Comparison of ENCODE assay signal across 15 mouse cellular contexts in genomic region chr6:38257506-38257905, GRCm38 (mm10).
"Had no signal": no experiment of that assay in that cellular context is flagged by ENCODE, and none has a peak within 500 bp of the region (broad histone marks: within the 10 kb centered on the region; RNA-seq: fewer than 3 reads in every experiment).

No protein-coding gene starts in this region.

- DNase-seq: lung, postnatal 14 days; right cerebral cortex, postnatal 14 days; thymus, adult 2 months; thymus, postnatal 25 days had no signal

- H3K9me3 ChIP-seq: hindbrain, embryonic 12.5 days; limb, embryonic 15.5 days; liver, embryonic 15.5 days; lung, embryonic 15.5 days; stomach, embryonic 15.5 days had no signal

- H3K9ac ChIP-seq: hindbrain, embryonic 12.5 days; limb, embryonic 15.5 days; liver, embryonic 15.5 days; lung, embryonic 15.5 days; stomach, embryonic 15.5 days had no signal

- ATAC-seq: hindbrain, embryonic 16.5 days; midbrain, embryonic 16.5 days had no signal

- H3K4me2 ChIP-seq: hindbrain, embryonic 12.5 days; limb, embryonic 15.5 days; liver, embryonic 15.5 days; lung, embryonic 15.5 days; midbrain, embryonic 11.5 days; stomach, embryonic 15.5 days had no signal

- H3K27me3 ChIP-seq: hindbrain, embryonic 12.5 days; limb, embryonic 15.5 days; lung, embryonic 15.5 days; stomach, embryonic 15.5 days had no signal

- H3K4me3 ChIP-seq: hindbrain, embryonic 12.5 days; layer of hippocampus, adult 2 months; limb, embryonic 15.5 days; liver, embryonic 15.5 days; lung, embryonic 15.5 days; megakaryocyte, embryonic 14.5 days; stomach, embryonic 15.5 days had no signal

- H3K36me3 ChIP-seq: hindbrain, embryonic 12.5 days; limb, embryonic 15.5 days; liver, embryonic 15.5 days; lung, embryonic 15.5 days; stomach, embryonic 15.5 days had no signal

- H3K27ac ChIP-seq: hindbrain, embryonic 12.5 days; limb, embryonic 15.5 days; liver, embryonic 15.5 days; lung, embryonic 15.5 days; macrophage; stomach, embryonic 15.5 days had no signal
